ENCODE assay signal across 9 mouse cellular contexts in genomic region chr4:40850582-40850981, GRCm38 (mm10). TPM values are rescaled to one million over a fixed set of nuclear protein-coding genes. Genes with fewer than 3 reads are reported as not detected.
DNase-seq lines count a peak whose midpoint lies in the region; ATAC-seq lines count a peak whose summit lies in the region.
"Had no signal": no experiment of that assay in that cellular context is flagged by ENCODE, and none has a peak within 500 bp of the region (broad histone marks: within the 10 kb centered on the region; RNA-seq: fewer than 3 reads in every experiment).

No protein-coding gene starts in this region.

- peaks cover 32% of the 10 kb centered on the region for H3K4me1 ChIP-seq in embryonic facial prominence, embryonic 12.5 days
- H3K4me1 ChIP-seq in limb, embryonic 12.5 days (replicated peaks), result peaks cover 45% of the 10 kb centered on the region
- H3K4me1 ChIP-seq in neural tube, embryonic 14.5 days (ENCODE audit: control insufficient read depth, insufficient read depth, low read length), result peaks cover 20% of the 10 kb centered on the region

- no peak overlapping the region for H3K27ac ChIP-seq in embryonic facial prominence, embryonic 12.5 days
- no peak overlapping the region for H3K27ac ChIP-seq in limb, embryonic 12.5 days
- no peak overlapping the region for H3K27ac ChIP-seq in neural tube, embryonic 14.5 days (ENCODE audit: low read depth, low read length)

- 0 out of 2 replicates have a peak overlapping the region, but pooled peaks have one; percentile 8 for H3K4me3 ChIP-seq in embryonic facial prominence, embryonic 12.5 days
- no peak overlapping the region for H3K4me3 ChIP-seq in limb, embryonic 12.5 days (replicated peaks)
- no peak overlapping the region for H3K4me3 ChIP-seq in neural tube, embryonic 14.5 days (ENCODE audit: low read depth, low read length)

- no peaks in the 10 kb centered on the region for H3K36me3 ChIP-seq in embryonic facial prominence, embryonic 12.5 days
- H3K36me3 ChIP-seq in limb, embryonic 12.5 days, result no peaks in the 10 kb centered on the region
- no peaks in the 10 kb centered on the region for H3K36me3 ChIP-seq in neural tube, embryonic 14.5 days (ENCODE audit: control insufficient read depth, insufficient read depth, low read length)

- peak; percentile 20 for DNase-seq in kidney, postnatal 10 days
- DNase-seq in kidney, postnatal 4 days, result no peak
- no peak for DNase-seq in gastrocnemius, adult 18-20 months (ENCODE audit: low spot score)
- no peak for DNase-seq in layer of hippocampus, postnatal 14 days (ENCODE audit: low spot score in 2 of 2)
- no peak for DNase-seq in kidney, adult 11 months

- peak overlapping the region; percentile 84 for H3K4me2 ChIP-seq in embryonic facial prominence, embryonic 12.5 days (replicated peaks)
- H3K4me2 ChIP-seq in limb, embryonic 12.5 days, result peak overlapping the region; percentile 88
- H3K4me2 ChIP-seq in neural tube, embryonic 14.5 days (ENCODE audit: low read depth, low read length), result 0 out of 2 replicates have a peak overlapping the region, but pooled peaks have one; percentile 11

- no peak for ATAC-seq in embryonic facial prominence, embryonic 12.5 days (ENCODE audit: insufficient number of reproducible peaks, insufficient read depth, low FRiP score, low TSS enrichment)
- no peak for ATAC-seq in limb, embryonic 12.5 days (ENCODE audit: insufficient number of reproducible peaks, insufficient read depth, low FRiP score, low TSS enrichment, low read depth)
- ATAC-seq in neural tube, embryonic 14.5 days (ENCODE audit: low read depth), result no peak
- ATAC-seq: Patski had no signal

- no peaks in the 10 kb centered on the region for H3K9me3 ChIP-seq in embryonic facial prominence, embryonic 12.5 days
- H3K9me3 ChIP-seq in limb, embryonic 12.5 days, result no peaks in the 10 kb centered on the region
- H3K9me3 ChIP-seq in neural tube, embryonic 14.5 days (ENCODE audit: control insufficient read depth, low read length), result no peaks in the 10 kb centered on the region

- no peak overlapping the region for H3K9ac ChIP-seq in embryonic facial prominence, embryonic 12.5 days
- H3K9ac ChIP-seq in limb, embryonic 12.5 days (replicated peaks), result no peak overlapping the region
- H3K9ac ChIP-seq in neural tube, embryonic 14.5 days (replicated peaks; ENCODE audit: low read depth, low read length), result 0 out of 2 replicates have a peak overlapping the region, but pooled peaks have one; percentile 2

- 71% methylated on average over 5 of the region's 5 CpGs for WGBS in embryonic facial prominence, embryonic 12.5 days
- WGBS in limb, embryonic 12.5 days, result 87% methylated on average over 5 of the region's 5 CpGs
- WGBS in neural tube, embryonic 14.5 days, result 87% methylated on average over 5 of the region's 5 CpGs

- no peaks in the 10 kb centered on the region for H3K27me3 ChIP-seq in embryonic facial prominence, embryonic 12.5 days
- no peaks in the 10 kb centered on the region for H3K27me3 ChIP-seq in limb, embryonic 12.5 days
- H3K27me3 ChIP-seq in neural tube, embryonic 14.5 days (ENCODE audit: control insufficient read depth, insufficient read depth, low read length), result no peaks in the 10 kb centered on the region
- H3K27me3 ChIP-seq: Patski had no signal

RNA-seq across cellular contexts. Expression of gene B4galt1, which starts 3.2 kb away (rescaled TPM):
- polyA plus RNA-seq in embryonic facial prominence, embryonic 12.5 days (2016; fragmentation: Nextera tagmentation; extraction: Ambion mirVana), result 34.4 and 37.9 TPM in 2 replicates
- 32.9 and 37.4 TPM in 2 replicates for polyA plus RNA-seq in limb, embryonic 12.5 days (2016; fragmentation: Nextera tagmentation; extraction: Ambion mirVana)
- polyA plus RNA-seq in neural tube, embryonic 14.5 days (2014; fragmentation: Nextera tagmentation; extraction: Ambion mirVana), result 5.2 and 9.9 TPM in 2 replicates
- total RNA-seq in gastrocnemius, adult 18-20 months (2021), result 10 to 100 TPM; 23.0 to 25.4 TPM
- total RNA-seq in layer of hippocampus, postnatal 14 days (2021), result 1 to 10 TPM; 6.2 to 8.5 TPM

Comparison
In these comparisons a context has a peak if more than half of its experiments do, and no peak if none do; other contexts are left out.
1. H3K4me2 ChIP-seq: peak in every context shown above with its lines; median percentile 88 in limb, embryonic 12.5 days; 84 in embryonic facial prominence, embryonic 12.5 days; 11 in neural tube, embryonic 14.5 days.